Mouse (Mus musculus): Measurements from ENCODE around the gene Epha5. TPM values are rescaled to one million over a fixed set of nuclear protein-coding genes. Genes with fewer than 3 reads are reported as not detected.

The Epha5 gene
- 0.08 TPM for polyA plus RNA-seq (2017; shearing (Covaris generic))

DNA sequence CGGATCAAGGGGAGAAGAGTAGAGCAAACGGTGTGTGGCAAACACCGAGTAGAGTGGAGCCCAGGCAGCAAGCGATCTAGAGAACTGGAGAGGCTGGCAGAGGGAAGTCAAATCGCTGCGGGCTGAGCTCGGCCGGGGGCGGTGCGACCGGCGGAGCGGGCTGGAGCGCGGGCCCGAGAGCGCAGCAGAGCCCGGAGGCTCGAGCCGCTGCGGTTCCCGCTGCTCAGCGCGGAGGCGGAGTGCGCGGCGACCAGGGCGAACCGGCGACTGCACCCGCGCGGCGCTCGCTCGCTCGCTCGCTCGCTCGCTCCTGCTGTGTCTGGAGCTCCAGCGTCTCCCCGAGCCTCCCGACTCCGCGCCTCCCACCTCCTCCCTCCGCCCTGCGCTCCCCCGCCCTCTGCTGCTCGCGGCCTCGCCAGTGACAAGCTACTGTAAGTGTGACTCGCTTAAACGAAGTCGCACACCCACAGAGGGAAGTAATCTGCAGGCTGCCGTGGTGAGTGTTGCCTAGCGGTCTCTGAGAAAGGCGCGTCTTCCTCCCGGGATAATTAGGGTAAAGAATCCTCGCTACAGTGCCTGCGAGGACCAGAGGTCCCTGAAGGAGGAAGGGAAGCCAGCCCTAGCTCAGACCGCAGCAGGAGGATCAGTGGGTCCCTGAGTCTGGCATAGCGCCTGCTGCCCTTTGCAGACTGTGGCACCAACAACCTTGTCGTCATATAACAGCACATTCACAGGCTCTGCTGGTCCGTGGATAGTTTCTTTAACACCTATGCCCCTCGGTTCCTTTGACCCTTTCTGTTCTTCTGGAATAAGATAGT lies at the start of gene Epha5:
Epha5 (minus strand) TSS at position 321 of the 818 bp plus-strand sequence.

Measured in CD4-positive, CD25-positive, alpha-beta regulatory T cell (primary cell).